Mouse (Mus musculus) right cerebral cortex, postnatal 14 days (tissue): Measurements from ENCODE around the gene Kcne1.

Source experiments
- DNase-seq: peaks from one replicate; pipeline ENCODE4 v3.0.0; 2022

Gene Kcne1

GRCm38 (mm10) chr16:92301989-92302388 lies 57.3 kb downstream of the Kcne1 start:
- DNase-seq: no peak

GRCm38 (mm10) chr16:92301412-92301806 lies 57.9 kb downstream of the Kcne1 start:
- no peak for DNase-seq

- peak; percentile 93 for DNase-seq
Measured at GRCm38 (mm10) chr16:92300649-92301411, 58.4 kb downstream of the Kcne1 start, which contains the start of gene Smim11. Gene Smim11, plus strand, starts transcription at chr16:92301286.
